ENCODE assay signal across 20 mouse cellular contexts in the genomic region with DNA sequence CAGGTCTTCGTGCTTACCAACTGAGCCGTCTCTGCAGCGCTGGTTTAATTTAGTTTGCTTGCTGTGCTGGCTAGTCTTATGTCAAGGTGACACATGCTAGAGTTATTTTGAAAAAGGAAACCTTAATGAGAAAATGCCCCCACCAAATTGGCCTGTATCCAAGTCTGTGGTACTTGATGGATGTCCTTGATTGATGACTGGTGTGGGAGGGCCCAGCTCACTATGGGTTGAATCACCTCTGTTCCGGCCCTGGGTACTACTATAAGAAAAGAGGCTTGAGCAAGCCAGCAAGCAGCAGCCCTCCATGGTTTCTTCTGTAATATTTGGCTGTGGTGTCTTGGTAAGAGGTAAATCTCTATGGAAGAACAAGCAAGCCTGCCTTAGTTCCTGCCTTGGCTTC.
A peak's percentile ranks its signal among the peaks of the same experiment; 100 is the strongest.
DNase-seq lines count a peak whose midpoint lies in the region; ATAC-seq and TF ChIP-seq lines count a peak whose summit lies in the region.
"Had no signal": no experiment of that assay in that cellular context is flagged by ENCODE, and none has a peak within 500 bp of the region (broad histone marks: within the 10 kb centered on the region; RNA-seq: fewer than 3 reads in every experiment).

No protein-coding gene starts in this region.

- CTCF ChIA-PET in Patski (lab: Charles Lee), result no interaction called here

- in situ Hi-C loops in Patski (cut with MboI; ENCODE audit: low pct_unique_long_range_greater_than_20kb), result no loop called here

- no peak for TF ChIP-seq CTCF in Patski (IDR thresholded peaks at IDR 0.05)

- H3K27me3 ChIP-seq in kidney, embryonic 15.5 days, result no peaks in the 10 kb centered on the region
- no peaks in the 10 kb centered on the region for H3K27me3 ChIP-seq in kidney, embryonic 16.5 days (ENCODE audit: insufficient read depth, low read length)
- H3K27me3 ChIP-seq in Patski, result no peaks in the 10 kb centered on the region
- no peaks in the 10 kb centered on the region for H3K27me3 ChIP-seq in limb, embryonic 10.5 days (ENCODE audit: low read depth, poor library complexity, severe bottlenecking)
- H3K27me3 ChIP-seq: heart, embryonic 13.5 days; limb, embryonic 15.5 days; megakaryocyte, embryonic 14.5 days; neural tube, embryonic 12.5 days had no signal

- no peak overlapping the region for H3K27ac ChIP-seq in kidney, embryonic 15.5 days
- no peak overlapping the region for H3K27ac ChIP-seq in kidney, embryonic 16.5 days (ENCODE audit: low read length)
- no peak overlapping the region for H3K27ac ChIP-seq in limb, embryonic 10.5 days
- H3K27ac ChIP-seq: heart, embryonic 13.5 days; limb, embryonic 15.5 days; neural tube, embryonic 12.5 days had no signal

- peak; percentile 60; the same call in 1 of the 2 replicates for ATAC-seq in kidney, embryonic 15.5 days (replicated peaks; ENCODE audit: low FRiP score)
- no peak for ATAC-seq in kidney, embryonic 16.5 days (ENCODE audit: low FRiP score, low TSS enrichment)
- ATAC-seq in Patski, result peak; percentile 88
- ATAC-seq: forebrain, postnatal 0 days; inflammation-experienced regulatory T-cells, adult 6 months had no signal

- no peaks in the 10 kb centered on the region for H3K36me3 ChIP-seq in kidney, embryonic 15.5 days
- H3K36me3 ChIP-seq in kidney, embryonic 16.5 days (ENCODE audit: insufficient read depth, low read length), result no peaks in the 10 kb centered on the region
- no peaks in the 10 kb centered on the region for H3K36me3 ChIP-seq in limb, embryonic 10.5 days
- H3K36me3 ChIP-seq: heart, embryonic 13.5 days; limb, embryonic 15.5 days; neural tube, embryonic 12.5 days had no signal

- no peaks in the 10 kb centered on the region for H3K9me3 ChIP-seq in kidney, embryonic 15.5 days (replicated peaks)
- no peaks in the 10 kb centered on the region for H3K9me3 ChIP-seq in kidney, embryonic 16.5 days (ENCODE audit: low read length)
- no peaks in the 10 kb centered on the region for H3K9me3 ChIP-seq in limb, embryonic 10.5 days (replicated peaks)
- H3K9me3 ChIP-seq: heart, embryonic 13.5 days; limb, embryonic 15.5 days; neural tube, embryonic 12.5 days had no signal

- peak; percentile 75 for DNase-seq in Patski (ENCODE audit: low read depth, low spot score)
- DNase-seq in adrenal gland, postnatal 10 days, result peak; percentile 50
- peak; percentile 32 for DNase-seq in limb, embryonic 10.5 days (ENCODE audit: low spot score)
- no peak for DNase-seq in thymus, postnatal 4 days
- DNase-seq in left cerebral cortex, postnatal 36 days (ENCODE audit: low spot score in 2 of 2), result no peak
- DNase-seq: cerebellum, adult 9-11 months; forebrain, postnatal 0 days; heart, adult 11 months; heart, postnatal 4 days; kidney, postnatal 25 days; lung, postnatal 14 days; thymus, adult 18-20 months had no signal

- no peak overlapping the region for H3K4me2 ChIP-seq in kidney, embryonic 15.5 days
- H3K4me2 ChIP-seq in kidney, embryonic 16.5 days (replicated peaks; ENCODE audit: low read depth, low read length), result no peak overlapping the region
- H3K4me2 ChIP-seq: heart, embryonic 13.5 days; limb, embryonic 15.5 days; neural tube, embryonic 12.5 days had no signal

- H3K9ac ChIP-seq in kidney, embryonic 15.5 days, result no peak overlapping the region
- H3K9ac ChIP-seq in kidney, embryonic 16.5 days (replicated peaks; ENCODE audit: low read length), result no peak overlapping the region
- H3K9ac ChIP-seq: forebrain, postnatal 0 days; heart, embryonic 13.5 days; limb, embryonic 15.5 days; neural tube, embryonic 12.5 days had no signal

- intact Hi-C loops in left cerebral cortex, postnatal 36 days (cut with DNase I), result no loop called here

- H3K4me3 ChIP-seq in kidney, embryonic 15.5 days (replicated peaks), result no peak overlapping the region
- no peak overlapping the region for H3K4me3 ChIP-seq in kidney, embryonic 16.5 days (ENCODE audit: low read length)
- H3K4me3 ChIP-seq in limb, embryonic 10.5 days, result no peak overlapping the region
- H3K4me3 ChIP-seq: erythroblast, embryonic 14.5 days; heart, embryonic 13.5 days; limb, embryonic 15.5 days; neural tube, embryonic 12.5 days had no signal

- 29% methylated on average over 4 of the region's 4 CpGs for WGBS in kidney, embryonic 15.5 days
- 26% methylated on average over 4 of the region's 4 CpGs for WGBS in kidney, embryonic 16.5 days
- 47% methylated on average over 4 of the region's 4 CpGs for WGBS in limb, embryonic 10.5 days

- POLR2A ChIA-PET in Patski (lab: Charles Lee), result no interaction called here

- peaks cover 3% of the 10 kb centered on the region; the same call in 1 of the 2 replicates for H3K4me1 ChIP-seq in kidney, embryonic 15.5 days
- H3K4me1 ChIP-seq in kidney, embryonic 16.5 days (ENCODE audit: insufficient read depth, low read length), result no peaks in the 10 kb centered on the region
- peaks cover 10% of the 10 kb centered on the region for H3K4me1 ChIP-seq in limb, embryonic 10.5 days
- H3K4me1 ChIP-seq: heart, embryonic 13.5 days; limb, embryonic 15.5 days; megakaryocyte, embryonic 14.5 days had no signal

Comparison
In these comparisons a context has a peak if more than half of its experiments do, and no peak if none do; other contexts are left out.
1. DNase-seq: peak in Patski (single experiment), adrenal gland, postnatal 10 days (single experiment) and limb, embryonic 10.5 days (single experiment); none in thymus, postnatal 4 days (single experiment) and left cerebral cortex, postnatal 36 days (0 of 2).